Mouse (Mus musculus) E14TG2a.4 (cell line): ENCODE results near the gene Sec1.

Source experiments
- H3K27me3 ChIP-seq: 2 replicates; pipeline ENCODE4 v1.6.1; 2014; ENCODE audit warnings: low read length, control low read depth; ENCODE audit not compliant: insufficient read depth
- H3K36me3 ChIP-seq: 2 replicates; pipeline ENCODE4 v1.6.1; 2014; ENCODE audit warnings: low read length, control low read depth; ENCODE audit not compliant: insufficient read depth
- H3K4me1 ChIP-seq: replicated peaks from 2 replicates; pipeline ENCODE4 v1.6.1; 2014; ENCODE audit warnings: low read depth, low read length, control low read depth
- H3K4me3 ChIP-seq: replicated peaks from 2 replicates; pipeline ENCODE4 v1.5.1; 2014; ENCODE audit warnings: mild to moderate bottlenecking, low read length
- H3K9me3 ChIP-seq: 2 replicates; pipeline ENCODE4 v1.6.1; 2014; ENCODE audit warnings: low read length, control low read depth
- CTCF ChIP-seq: conservative IDR thresholded peaks from 2 replicates; pipeline ENCODE4 v1.5.1; 2014; ENCODE audit warnings: low read length
- NANOG ChIP-seq: IDR thresholded peaks from 2 replicates; pipeline ENCODE4 v1.6.1; 2014; ENCODE audit warnings: borderline replicate concordance, low read length, mixed read lengths
- POU5F1 ChIP-seq: IDR thresholded peaks from 2 replicates; pipeline ENCODE4 v1.6.1; 2014; ENCODE audit warnings: low read length, borderline replicate concordance

Gene Sec1

GRCm38 (mm10) chr7:45628364-45629294, 65.6 kb downstream of the Sec1 start:
- H3K4me3 ChIP-seq = peak overlapping the region; percentile 85
- H3K27me3 ChIP-seq = peaks cover 80% of the 10 kb centered on the region
- H3K4me1 ChIP-seq = peaks cover 55% of the 10 kb centered on the region
- no peaks in the 10 kb centered on the region for H3K9me3 ChIP-seq
- no peaks in the 10 kb centered on the region for H3K36me3 ChIP-seq
- TF ChIP-seq CTCF = no peak
- TF ChIP-seq NANOG = no peak
- TF ChIP-seq POU5F1 = peak; percentile 57; the same call in 1 of the 2 replicates
